In the genomic region with DNA sequence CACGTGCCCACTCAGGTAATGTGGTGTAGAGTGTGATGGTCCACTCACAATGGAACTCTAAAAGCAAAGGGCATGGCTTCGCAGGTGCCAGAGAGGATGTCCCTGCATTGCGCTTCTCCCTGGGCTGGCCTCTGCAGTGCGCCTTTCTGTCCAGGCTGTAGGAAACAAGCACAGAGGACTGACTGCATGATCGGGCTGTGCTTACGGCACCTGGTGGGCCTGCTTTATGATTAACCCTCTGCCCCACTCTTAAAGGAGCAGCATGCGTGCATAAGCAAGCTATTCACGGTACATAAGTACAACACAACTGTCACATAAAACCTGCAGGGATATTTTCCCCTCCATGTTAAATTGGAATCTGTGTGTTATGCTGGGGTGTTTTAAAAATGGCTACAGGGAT, we compare ENCODE assay signal across 18 mouse cellular contexts. TPM values are rescaled to one million over a fixed set of nuclear protein-coding genes. Genes with fewer than 3 reads are reported as not detected.
"Had no signal": no experiment of that assay in that cellular context is flagged by ENCODE, and none has a peak within 500 bp of the region (broad histone marks: within the 10 kb centered on the region; RNA-seq: fewer than 3 reads in every experiment).

No protein-coding gene starts in this region.

- H3K4me3 ChIP-seq: limb, embryonic 13.5 days; midbrain, embryonic 15.5 days; neural tube, embryonic 12.5 days had no signal

- ATAC-seq: intestine, embryonic 16.5 days; midbrain, embryonic 15.5 days had no signal

- DNase-seq: layer of hippocampus, adult 9-11 months; layer of hippocampus, postnatal 36 days; lung, adult 18-20 months; lung, postnatal 36 days; retina, postnatal 1 day; right cerebral cortex, postnatal 4 days; spleen, adult 18-20 months; thymus, adult 18-20 months; thymus, postnatal 25 days had no signal

- H3K27me3 ChIP-seq: limb, embryonic 13.5 days; midbrain, embryonic 15.5 days; neural tube, embryonic 12.5 days had no signal

- H3K27ac ChIP-seq: limb, embryonic 13.5 days; liver, embryonic 14.5 days; midbrain, embryonic 15.5 days; neural tube, embryonic 12.5 days had no signal

- H3K9me3 ChIP-seq: limb, embryonic 13.5 days; midbrain, embryonic 15.5 days; neural tube, embryonic 12.5 days had no signal

- H3K36me3 ChIP-seq: limb, embryonic 13.5 days; midbrain, embryonic 15.5 days; neural tube, embryonic 12.5 days had no signal

- H3K9ac ChIP-seq: limb, embryonic 13.5 days; liver, embryonic 14.5 days; midbrain, embryonic 15.5 days; neural tube, embryonic 12.5 days had no signal

- H3K4me2 ChIP-seq: limb, embryonic 13.5 days; midbrain, embryonic 15.5 days; neural tube, embryonic 12.5 days had no signal

- H3K4me1 ChIP-seq: limb, embryonic 13.5 days; midbrain, embryonic 15.5 days; neural tube, embryonic 12.5 days had no signal

RNA-seq across cellular contexts. Expression of gene Deup1, which starts 24.6 kb away (rescaled TPM):
- total RNA-seq: megakaryocyte progenitor cell, adult 5-6 weeks; monocyte, adult 5-6 weeks; neutrophil, adult 5-6 weeks had no signal
- polyA plus RNA-seq: liver, adult 2 months had no signal
